Mouse (Mus musculus): ENCODE measurements around the gene Derl3.
"Not testable (repeated sequence)": the region's sequence is repeated elsewhere in the genome, so short reads cannot be mapped to it uniquely, and the experiment has no call there.

Derl3 gene

DNA sequence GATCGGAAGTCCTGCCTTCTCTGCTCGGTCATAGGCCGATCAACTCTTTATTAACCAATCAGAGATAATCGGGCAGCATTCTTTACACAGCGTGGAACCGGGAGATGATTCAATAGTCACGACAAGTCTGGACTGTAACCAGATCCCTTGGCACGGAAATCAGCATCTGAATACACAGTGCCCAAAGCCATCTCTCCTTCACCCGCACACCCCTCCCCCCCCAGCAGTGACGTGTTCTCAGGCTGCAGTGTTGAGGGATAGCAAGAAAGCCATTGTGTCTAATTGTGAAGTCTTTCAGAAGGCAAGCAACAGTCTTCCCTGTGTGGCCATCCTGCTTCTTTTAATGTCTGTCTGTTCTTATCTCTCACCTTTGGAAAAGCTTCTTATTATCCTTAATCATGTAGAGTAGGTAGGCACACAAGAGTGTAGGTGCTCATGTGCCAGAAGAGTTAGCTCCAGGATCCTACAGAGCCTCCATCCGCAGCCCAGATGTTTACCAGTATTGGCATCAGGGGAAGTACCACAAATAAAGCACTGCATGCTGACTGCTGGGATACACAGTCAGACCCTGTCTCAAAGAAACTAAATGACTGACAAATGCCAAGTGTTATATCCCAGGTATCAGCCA, 20.2 kb upstream of the Derl3 start:
- no peak for DNase-seq (ENCODE audit: low read depth, low spot score)

DNA sequence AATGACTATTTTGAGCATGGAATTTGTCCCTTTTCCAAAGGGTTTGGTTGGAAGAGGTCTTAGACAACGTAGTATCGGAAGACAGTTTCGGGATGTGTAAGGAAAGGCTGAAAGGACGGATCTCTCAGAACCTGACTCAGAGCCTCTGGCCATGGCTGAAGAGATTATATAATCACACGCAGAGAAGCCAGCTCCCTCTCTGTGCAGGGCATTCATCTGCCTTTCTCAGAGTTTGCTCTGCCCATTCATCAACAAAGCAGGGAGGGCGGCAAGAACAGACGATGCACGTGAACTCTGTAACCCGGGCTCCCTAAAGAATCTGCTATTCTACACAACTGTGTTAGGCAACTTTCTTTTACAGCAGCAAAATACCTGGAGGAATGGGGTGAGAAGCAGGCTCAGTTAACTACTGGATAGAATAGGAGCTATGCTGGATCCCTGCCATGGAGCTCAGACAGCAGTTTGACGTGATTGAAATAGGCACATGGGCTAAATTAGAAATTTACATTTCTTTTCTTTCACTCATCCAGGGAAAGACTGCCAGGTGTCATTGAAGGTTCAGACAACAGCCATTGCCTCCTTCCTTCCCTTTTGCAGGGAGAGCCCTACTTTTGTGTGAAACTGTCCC, 19.6 kb upstream of the Derl3 start:
- DNase-seq (ENCODE audit: low read depth, low spot score) = no peak

DNA sequence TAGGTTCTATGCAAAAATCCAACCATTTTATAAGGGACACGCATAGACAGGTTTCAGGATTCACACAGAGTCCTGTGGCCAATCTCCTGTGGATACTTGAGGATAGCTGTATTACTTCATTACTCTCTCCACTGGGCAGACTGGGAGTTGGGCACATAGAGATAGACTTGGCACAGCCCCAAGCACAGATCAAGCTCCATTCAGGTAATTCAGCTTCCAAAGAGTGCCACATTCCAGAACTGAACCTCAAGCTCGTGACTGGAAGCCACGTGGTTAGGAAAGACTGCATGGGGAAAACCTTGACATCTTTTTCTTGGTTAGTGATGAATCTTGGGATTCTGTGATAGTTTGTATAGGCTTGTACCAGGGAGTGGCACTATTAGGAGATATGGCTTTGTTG, 14.4 kb upstream of the Derl3 start:
- no peak for DNase-seq (ENCODE audit: low read depth, low spot score)

DNA sequence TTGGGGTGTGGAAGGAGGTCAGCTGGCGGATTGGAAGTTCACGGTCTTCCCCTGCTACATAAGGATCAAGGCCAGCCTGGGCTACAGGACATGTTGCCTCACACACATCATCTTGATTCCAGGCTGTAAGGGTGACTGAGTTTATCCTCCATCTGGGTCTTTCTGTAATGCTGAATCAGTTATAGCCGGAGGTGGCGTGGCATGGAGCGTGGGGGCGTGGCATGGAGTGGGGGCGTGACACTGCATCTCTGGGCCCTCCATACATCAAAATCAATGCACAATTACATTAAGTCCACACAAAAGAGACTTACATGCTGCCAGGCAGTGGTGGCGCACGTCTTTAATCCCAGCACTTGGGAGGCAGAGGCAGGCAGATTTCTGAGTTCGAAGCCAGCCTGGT, 12.9 kb upstream of the Derl3 start:
- DNase-seq (ENCODE audit: low read depth, low spot score) = no peak

- DNase-seq (ENCODE audit: low read depth, low spot score) = no peak
These were observed 12.2 kb upstream of the Derl3 start for GRCm38 (mm10) chr10:75880771-75881577.

- DNase-seq (ENCODE audit: low read depth, low spot score) = no peak
These were observed 11.4 kb upstream of the Derl3 start for GRCm38 (mm10) chr10:75881578-75882432.

- DNase-seq (ENCODE audit: low read depth, low spot score) = no peak
These were observed 10.6 kb upstream of the Derl3 start for GRCm38 (mm10) chr10:75882433-75883231.

GRCm38 (mm10) chr10:75883232-75883552, 10.0 kb upstream of the Derl3 start:
- peak; percentile 84 for DNase-seq (ENCODE audit: low read depth, low spot score)

DNA sequence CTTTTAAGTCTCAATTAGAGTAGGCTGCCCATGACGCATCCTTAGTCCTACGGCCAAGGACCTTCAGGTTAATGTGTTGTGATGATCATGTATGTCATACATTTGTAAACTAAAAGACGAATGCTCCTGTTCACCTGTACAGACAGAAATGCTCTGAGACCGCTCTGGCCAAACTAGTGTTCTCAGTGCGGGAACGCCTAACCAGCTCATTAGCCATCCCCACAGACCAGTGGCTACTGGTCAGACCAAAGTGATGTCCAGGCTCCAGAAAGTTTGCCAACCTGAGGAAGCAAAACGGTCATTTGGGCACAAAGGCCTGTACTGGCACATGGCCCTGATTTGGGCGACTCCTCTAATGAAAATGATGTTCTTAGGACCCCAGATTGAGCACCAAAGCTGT, 8.5 kb upstream of the Derl3 start:
- no peak for DNase-seq (ENCODE audit: low read depth, low spot score)

GRCm38 (mm10) chr10:75887504-75887903, 5.7 kb upstream of the Derl3 start:
- DNase-seq (ENCODE audit: low read depth, low spot score) = not testable (repeated sequence)

DNA sequence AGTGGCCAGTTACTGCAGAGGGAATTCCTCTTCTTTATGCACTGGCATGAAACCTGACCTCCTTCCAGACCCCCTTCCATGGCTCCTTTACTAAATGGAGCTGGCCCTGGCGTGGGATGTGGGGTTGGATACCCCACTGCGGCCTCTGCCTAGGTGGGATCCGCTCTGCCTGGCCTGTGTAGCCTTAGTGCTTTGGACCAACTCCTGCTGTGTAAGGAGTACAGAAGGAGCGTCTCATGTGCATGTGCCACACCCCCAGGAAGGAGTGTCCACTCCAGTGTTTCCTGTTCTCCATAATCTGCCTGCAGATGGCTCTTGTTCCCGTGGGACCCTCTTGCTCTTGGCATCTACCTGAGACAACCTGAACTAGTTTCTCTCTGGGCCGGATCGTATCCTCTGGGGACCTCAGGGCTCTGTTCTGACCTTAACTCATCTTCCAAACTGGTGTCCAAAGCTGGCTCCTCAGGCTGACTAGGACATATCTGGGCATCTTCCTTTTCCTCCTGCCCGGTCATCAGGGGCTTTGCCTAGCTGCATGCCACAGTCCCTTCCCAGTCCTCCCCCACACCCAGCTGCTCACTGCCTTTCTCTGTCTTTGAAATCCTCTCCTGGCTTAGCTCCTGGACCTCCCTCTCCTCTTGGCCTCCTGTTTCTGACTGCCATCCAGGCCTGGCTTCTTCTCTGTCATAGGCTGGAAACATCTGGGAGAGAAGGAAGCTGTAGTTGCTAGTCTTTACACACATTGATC, 3.6 kb upstream of the Derl3 start:
- DNase-seq (ENCODE audit: low read depth, low spot score) = no peak

GRCm38 (mm10) chr10:75894601-75895000, 1.4 kb downstream of the Derl3 start:
- peak; percentile 48 for DNase-seq (ENCODE audit: low read depth, low spot score)

- DNase-seq (ENCODE audit: low read depth, low spot score) = peak; percentile 11
These were observed 2.5 kb downstream of the Derl3 start for GRCm38 (mm10) chr10:75895730-75896129.

DNA sequence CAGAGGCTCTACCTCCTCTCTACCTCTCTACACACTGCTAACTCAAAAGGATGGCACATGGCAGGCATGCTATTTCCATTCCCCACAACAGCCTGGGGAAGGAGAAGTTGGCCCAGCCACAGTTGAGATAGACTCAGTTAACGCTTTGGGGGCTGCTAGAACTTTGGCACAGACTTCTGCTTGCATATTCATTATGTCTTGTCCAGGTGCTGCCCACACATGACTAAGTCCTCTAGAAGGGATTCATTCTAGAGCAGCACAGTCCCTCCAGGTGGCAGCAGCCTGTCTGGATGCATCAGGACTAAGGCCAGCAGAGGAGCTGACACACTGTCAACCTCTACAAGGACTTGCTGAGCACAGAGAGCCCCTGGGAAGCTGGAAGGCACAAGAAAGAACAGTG, 3.0 kb downstream of the Derl3 start:
- DNase-seq (ENCODE audit: low read depth, low spot score) = peak; percentile 37

GRCm38 (mm10) chr10:75897373-75897772, 4.2 kb downstream of the Derl3 start:
- DNase-seq (ENCODE audit: low read depth, low spot score) = peak; percentile 25

GRCm38 (mm10) chr10:75898039-75898564, 4.9 kb downstream of the Derl3 start:
- no peak for DNase-seq (ENCODE audit: low read depth, low spot score)

DNA sequence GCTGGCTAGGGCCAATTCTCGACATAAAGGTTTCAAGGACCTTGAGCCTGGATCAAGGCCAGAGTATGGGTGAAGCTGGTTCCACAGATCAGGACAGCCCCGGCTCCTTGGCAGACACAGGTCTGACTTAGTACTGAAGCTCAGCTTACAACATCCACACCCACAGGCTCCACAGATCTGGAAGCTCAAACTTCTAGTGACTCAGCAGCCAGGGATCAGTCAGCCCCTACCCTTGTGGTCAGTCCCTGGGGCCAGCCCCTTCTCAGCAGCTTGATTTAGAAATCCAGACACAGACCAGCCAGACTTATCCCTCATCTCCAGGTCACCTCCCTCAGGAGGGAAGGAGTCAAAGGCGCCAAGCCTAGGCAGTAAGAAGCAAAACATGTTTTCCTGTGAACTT, 5.6 kb downstream of the Derl3 start:
- no peak for DNase-seq (ENCODE audit: low read depth, low spot score)

- no peak for DNase-seq (ENCODE audit: low read depth, low spot score)
These were observed 11.2 kb downstream of the Derl3 start for GRCm38 (mm10) chr10:75904391-75904790.

DNA sequence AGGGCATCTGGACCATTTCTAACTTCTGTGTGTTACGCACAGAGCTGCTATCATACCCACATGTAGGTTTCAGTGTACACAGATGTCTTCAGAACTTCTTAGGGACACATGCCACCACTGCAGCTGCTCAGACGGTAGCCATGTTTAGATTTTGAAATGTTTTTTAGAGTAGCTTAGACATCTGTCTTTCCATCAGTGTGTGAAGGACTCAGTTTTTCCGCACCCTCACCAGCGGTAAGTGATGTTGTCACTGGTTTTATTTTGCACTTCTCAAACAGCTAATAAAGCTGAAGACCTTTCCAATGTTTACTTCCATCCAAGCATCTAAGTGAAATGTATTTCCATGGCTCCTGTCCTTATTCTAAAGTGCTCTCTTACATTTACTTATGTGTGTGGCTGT, 13.7 kb downstream of the Derl3 start:
- no peak for DNase-seq (ENCODE audit: low read depth, low spot score)

- no peak for DNase-seq (ENCODE audit: low read depth, low spot score)
These were observed 17.5 kb downstream of the Derl3 start for GRCm38 (mm10) chr10:75910698-75911097.
